Mouse (Mus musculus) heart, embryonic 14.5 days (tissue): ENCODE results near the gene Neurod2. TPM values are rescaled to one million over a fixed set of nuclear protein-coding genes. Genes with fewer than 3 reads are reported as not detected.

Experiments used
- ATAC-seq: fragments of 200-750 bp; cut with Nextera tagmentation; 2 replicates; pipeline ENCODE4 v1.8.0; 2017; ENCODE audit warnings: low read depth, moderate TSS enrichment; ENCODE audit not compliant: insufficient number of reproducible peaks, insufficient read depth, low FRiP score
- H3K27ac ChIP-seq, 2 experiments: fragments of 200-500 bp in 1 of 2; fragments of 300-500 bp in 1 of 2; sonication (generic) in 1 of 2; replicated peaks in 1 of 2; 2 replicates each; pipeline ENCODE4 v1.5.1; 2012 to 2014; ENCODE audit warnings: low read depth in 2 of 2, low read length in 2 of 2, control low read depth in 1 of 2, mild to moderate bottlenecking in 1 of 2, mixed read lengths in 1 of 2; ENCODE audit not compliant: control insufficient read depth in 1 of 2, insufficient read depth in 1 of 2
- H3K27me3 ChIP-seq: fragments of 300-500 bp; sonication (generic); 2 replicates; pipeline ENCODE4 v1.6.1; 2014; ENCODE audit warnings: mild to moderate bottlenecking, low read length, control low read depth; ENCODE audit not compliant: control insufficient read depth, insufficient read depth
- H3K36me3 ChIP-seq: fragments of 300-500 bp; sonication (generic); 2 replicates; pipeline ENCODE4 v1.6.1; 2014; ENCODE audit warnings: mild to moderate bottlenecking, control low read depth, low read length, mixed read lengths; ENCODE audit not compliant: control insufficient read depth, insufficient read depth
- H3K4me1 ChIP-seq, 2 experiments: fragments of 200-500 bp in 1 of 2; fragments of 300-500 bp in 1 of 2; sonication (generic) in 1 of 2; 2 replicates each; pipeline ENCODE4 v1.6.1; 2012 to 2014; ENCODE audit warnings: low read length in 2 of 2, control low read depth in 1 of 2, mixed read lengths in 1 of 2; ENCODE audit not compliant: control insufficient read depth in 2 of 2, insufficient read depth in 2 of 2
- H3K4me2 ChIP-seq: fragments of 300-500 bp; sonication (generic); 2 replicates; pipeline ENCODE4 v1.6.1; 2014; ENCODE audit warnings: mild to moderate bottlenecking, low read length
- H3K4me3 ChIP-seq, 2 experiments: fragments of 200-500 bp in 1 of 2; fragments of 300-500 bp in 1 of 2; sonication (generic) in 1 of 2; 2 replicates each; pipeline ENCODE4 v1.5.1; 2012 to 2014; ENCODE audit warnings: low read length in 2 of 2, mild to moderate bottlenecking in 2 of 2, control low read depth in 1 of 2, low read depth in 1 of 2, moderate library complexity in 1 of 2; ENCODE audit not compliant: control insufficient read depth in 1 of 2, insufficient read depth in 1 of 2
- H3K9ac ChIP-seq: fragments of 300-500 bp; sonication (generic); 2 replicates; pipeline ENCODE4 v1.6.1; 2014; ENCODE audit warnings: mild to moderate bottlenecking, low read length
- H3K9me3 ChIP-seq: fragments of 300-500 bp; sonication (generic); 2 replicates; pipeline ENCODE4 v1.6.1; 2016; ENCODE audit warnings: low read length, control low read depth; ENCODE audit not compliant: control insufficient read depth
- WGBS: fragments of 180-500 bp; shearing (Covaris S2); extraction: QIAGEN DNeasy Blood & Tissue Kit; methylation state at CpG from one replicate; pipeline ENCODE4 v1.1.7; 2014; 5-methylcytosine and 5-hydroxymethylcytosine counted together
- polyA plus RNA-seq: library from polyadenylated mRNA; unstranded; fragments of >200 nt; fragmentation: Nextera tagmentation; extraction: Ambion mirVana; gene quantifications from 2 replicates; pipeline ENCODE4 v1.2.1, GENCODE M21; 2014

Gene Neurod2
- polyA plus RNA-seq, 1 experiment from 2014 or later = not detected

GRCm38 (mm10) chr11:98319544-98319943 is 9.9 kb downstream of the Neurod2 start:
- no peak overlapping the region for H3K27ac ChIP-seq
- H3K36me3 ChIP-seq = no peaks in the 10 kb centered on the region
- H3K4me2 ChIP-seq = no peak overlapping the region
- H3K4me3 ChIP-seq = no peak overlapping the region
- 19% methylated on average over 4 of the region's 4 CpGs for WGBS
- no peak overlapping the region for H3K9ac ChIP-seq
- peaks cover 100% of the 10 kb centered on the region for H3K27me3 ChIP-seq
- H3K9me3 ChIP-seq = no peaks in the 10 kb centered on the region
- no peaks in the 10 kb centered on the region for H3K4me1 ChIP-seq
- ATAC-seq = no peak

- Histone ChIP-seq H3K27ac (no peak overlapping the region), H3K9ac (no peak overlapping the region), H3K27me3 (peaks cover 100% of the 10 kb centered on the region), H3K4me2 (no peak overlapping the region), H3K4me3 (no peak overlapping the region), H3K4me1 (no peaks in the 10 kb centered on the region), H3K36me3 (no peaks in the 10 kb centered on the region), H3K9me3 (no peaks in the 10 kb centered on the region)
- ATAC-seq = no peak
- WGBS = 7% methylated on average over 15 of the region's 15 CpGs
Observed at GRCm38 (mm10) chr11:98319120-98319519, 10.3 kb downstream of the Neurod2 start.

- no peaks in the 10 kb centered on the region for H3K36me3 ChIP-seq
- no peak overlapping the region for H3K4me2 ChIP-seq
- no peak overlapping the region for H3K27ac ChIP-seq
- peaks cover 99% of the 10 kb centered on the region for H3K27me3 ChIP-seq
- H3K4me1 ChIP-seq = no peaks in the 10 kb centered on the region
- H3K9ac ChIP-seq = no peak overlapping the region
- H3K4me3 ChIP-seq = no peak overlapping the region
- no peak for ATAC-seq
- under 1% methylated on average over 14 of the region's 14 CpGs for WGBS
- no peaks in the 10 kb centered on the region for H3K9me3 ChIP-seq
Observed at GRCm38 (mm10) chr11:98318421-98319116, 10.9 kb downstream of the Neurod2 start.

- H3K4me1 ChIP-seq = no peaks in the 10 kb centered on the region
Observed at GRCm38 (mm10) chr11:98317479-98317878, 12.0 kb downstream of the Neurod2 start.

GRCm38 (mm10) chr11:98313790-98314323 is 15.6 kb downstream of the Neurod2 start:
- WGBS = 2% methylated on average over 26 of the region's 26 CpGs
- no peak for ATAC-seq

More at GRCm38 (mm10) chr11:98317479-98317878, 12.0 kb downstream of the Neurod2 start:
- peaks cover 97% of the 10 kb centered on the region for H3K27me3 ChIP-seq
- no peak overlapping the region for H3K4me2 ChIP-seq
- H3K9ac ChIP-seq = no peak overlapping the region
- H3K36me3 ChIP-seq = no peaks in the 10 kb centered on the region
- ATAC-seq = no peak
- H3K4me3 ChIP-seq = no peak overlapping the region
- WGBS = 8% methylated on average over 7 of the region's 7 CpGs
- H3K9me3 ChIP-seq = no peaks in the 10 kb centered on the region
- no peak overlapping the region for H3K27ac ChIP-seq

GRCm38 (mm10) chr11:98298484-98299205 is 30.8 kb downstream of the Neurod2 start:
- peak overlapping the region; percentile 6; the same call in 1 of the 2 replicates for H3K4me2 ChIP-seq
- 33% methylated on average over 10 of the region's 10 CpGs for WGBS
- ATAC-seq = no peak

More at GRCm38 (mm10) chr11:98313790-98314323, 15.6 kb downstream of the Neurod2 start:
- no peak overlapping the region for H3K4me3 ChIP-seq
- no peak overlapping the region for H3K9ac ChIP-seq
- no peaks in the 10 kb centered on the region for H3K9me3 ChIP-seq
- peaks cover 88% of the 10 kb centered on the region for H3K27me3 ChIP-seq
- H3K27ac ChIP-seq = no peak overlapping the region
- H3K36me3 ChIP-seq = no peaks in the 10 kb centered on the region
- 0 out of 2 replicates have a peak overlapping the region, but pooled peaks have one; percentile 20 for H3K4me2 ChIP-seq
- no peaks in the 10 kb centered on the region for H3K4me1 ChIP-seq

GRCm38 (mm10) chr11:98297778-98298177 is 31.7 kb downstream of the Neurod2 start:
- peak overlapping the region; percentile 25; the same call in 1 of the 2 replicates for H3K9ac ChIP-seq
- WGBS = 31% methylated on average over 7 of the region's 7 CpGs
- no peaks in the 10 kb centered on the region for H3K9me3 ChIP-seq
- no peak for ATAC-seq
- peaks cover 17 to 20% of the 10 kb centered on the region in 2 experiments for H3K4me1 ChIP-seq
- H3K36me3 ChIP-seq = no peaks in the 10 kb centered on the region
- H3K27me3 ChIP-seq = no peaks in the 10 kb centered on the region; the same call in 1 of the 2 replicates
- H3K4me3 ChIP-seq = no peak overlapping the region
- no peak overlapping the region for H3K4me2 ChIP-seq
- H3K27ac ChIP-seq = no peak overlapping the region

More at GRCm38 (mm10) chr11:98298484-98299205, 30.8 kb downstream of the Neurod2 start:
- H3K9ac ChIP-seq = peak overlapping the region; percentile 25; the same call in 1 of the 2 replicates
- no peaks in the 10 kb centered on the region for H3K9me3 ChIP-seq
- H3K27ac ChIP-seq = no peak overlapping the region
- H3K4me1 ChIP-seq = peaks cover 17 to 20% of the 10 kb centered on the region in 2 experiments
- no peak overlapping the region for H3K4me3 ChIP-seq
- no peaks in the 10 kb centered on the region for H3K36me3 ChIP-seq
- no peaks in the 10 kb centered on the region for H3K27me3 ChIP-seq
